Mouse (Mus musculus) liver, embryonic 14.5 days (tissue): ENCODE data around the gene Uimc1. TPM values are rescaled to one million over a fixed set of nuclear protein-coding genes. Genes with fewer than 3 reads are reported as not detected.
A peak's percentile ranks its signal among the peaks of the same experiment; 100 is the strongest.

Experiments
- ATAC-seq: fragments of 200-750 bp; cut with Nextera tagmentation; 2 replicates; pipeline ENCODE4 v1.8.0; 2017; ENCODE audit warnings: moderate number of reproducible peaks, mild to moderate bottlenecking, moderate library complexity; ENCODE audit not compliant: insufficient read depth
- DNase-seq, 3 experiments: peaks; one replicate each; pipeline ENCODE4 v3.0.0-alpha.2; 2012 to 2013; ENCODE audit warnings: low read depth in 3 of 3, low spot score in 3 of 3
- H3K27ac ChIP-seq: fragments of 300-500 bp; sonication (generic); 2 replicates; pipeline ENCODE4 v1.5.1; 2014; ENCODE audit warnings: moderate library complexity, mild to moderate bottlenecking, control low read depth, inconsistent platforms
- H3K27me3 ChIP-seq: fragments of 300-500 bp; sonication (generic); 2 replicates; pipeline ENCODE4 v1.6.1; 2014; ENCODE audit warnings: mild to moderate bottlenecking, low read length, moderate library complexity; ENCODE audit not compliant: control insufficient read depth, insufficient read depth
- H3K36me3 ChIP-seq: fragments of 300-500 bp; sonication (generic); replicated peaks from 2 replicates; pipeline ENCODE4 v1.6.1; 2014; ENCODE audit warnings: low read depth; ENCODE audit not compliant: control insufficient read depth, insufficient read depth
- H3K4me1 ChIP-seq, 2 experiments: fragments of 200-500 bp in 1 of 2; fragments of 300-500 bp in 1 of 2; sonication (generic) in 1 of 2; replicated peaks; 2 replicates each; pipeline ENCODE4 v1.6.1; 2012 to 2014; ENCODE audit warnings: antibody characterized with exemption in 1 of 2, inconsistent platforms in 1 of 2, low read length in 1 of 2; ENCODE audit not compliant: control insufficient read depth in 2 of 2, insufficient read depth in 2 of 2
- H3K4me2 ChIP-seq: fragments of 300-500 bp; sonication (generic); 2 replicates; pipeline ENCODE4 v1.6.1; 2014; ENCODE audit warnings: low read depth, mild to moderate bottlenecking, control low read depth, moderate library complexity
- H3K4me3 ChIP-seq, 2 experiments: fragments of 200-500 bp in 1 of 2; fragments of 300-500 bp in 1 of 2; sonication (generic) in 1 of 2; 2 replicates each; pipeline ENCODE4 v1.5.1; 2012 to 2014; ENCODE audit warnings: low read depth in 2 of 2, low read length in 2 of 2, mild to moderate bottlenecking in 2 of 2, control low read depth in 1 of 2, inconsistent platforms in 1 of 2, moderate library complexity in 1 of 2; ENCODE audit not compliant: insufficient read depth in 1 of 2
- H3K9ac ChIP-seq: fragments of 300-500 bp; sonication (generic); replicated peaks from 2 replicates; pipeline ENCODE4 v1.6.1; 2014; ENCODE audit warnings: mild to moderate bottlenecking, control low read depth, moderate library complexity
- H3K9me3 ChIP-seq: fragments of 300-500 bp; sonication (generic); 2 replicates; pipeline ENCODE4 v1.6.1; 2016; ENCODE audit warnings: low read length, mixed read lengths; ENCODE audit not compliant: control insufficient read depth
- CTCF ChIP-seq: IDR thresholded peaks from 2 replicates; pipeline ENCODE4 v1.5.1; 2016; ENCODE audit warnings: antibody characterized with exemption, low read depth, control low read depth
- EP300 ChIP-seq: IDR thresholded peaks from 2 replicates; pipeline ENCODE4 v1.6.1; 2016; ENCODE audit warnings: antibody characterized with exemption, low read depth
- WGBS: fragments of 180-500 bp; shearing (Covaris S2); extraction: QIAGEN DNeasy Blood & Tissue Kit; methylation state at CpG from one replicate; pipeline ENCODE4 v1.1.7; 2014; ENCODE audit not compliant: insufficient replicate concordance; 5-methylcytosine and 5-hydroxymethylcytosine counted together
- polyA plus RNA-seq, 2 experiments: library from polyadenylated mRNA; depleted of rRNA in 1 of 2; stranded (reverse) in 1 of 2; unstranded in 1 of 2; fragments of >200 nt; fragmentation: Nextera tagmentation in 1 of 2; extraction: Ambion mirVana in 1 of 2; gene quantifications; 2 replicates each; pipeline versions ENCODE4 v1.2.1 to v1.2.3; 2012 to 2014

Gene Uimc1
- polyA plus RNA-seq, 2 experiments = 12.5 to 16.0 TPM

DNA sequence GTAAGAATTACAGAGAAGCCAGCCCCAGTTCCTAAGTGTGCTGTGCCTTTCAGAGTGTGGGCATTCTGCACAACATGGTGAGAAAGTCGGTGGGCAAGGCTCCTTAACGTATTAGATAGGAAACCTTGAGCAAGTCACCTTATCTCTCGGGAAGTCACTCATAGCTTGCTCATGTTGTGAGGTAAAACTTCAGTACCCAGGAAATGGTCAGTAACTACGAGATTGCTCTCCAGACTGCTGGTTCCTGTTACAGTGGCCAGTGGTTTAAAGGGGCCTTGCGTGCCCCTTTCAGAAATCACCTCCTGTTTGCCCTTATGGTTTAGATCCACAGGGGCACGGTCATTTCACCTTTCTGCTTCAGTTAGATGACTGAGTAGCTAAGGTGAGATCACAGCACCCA, 14.3 kb upstream of the Uimc1 start:
- H3K36me3 ChIP-seq = peaks cover 30% of the 10 kb centered on the region
- no peaks in the 10 kb centered on the region for H3K9me3 ChIP-seq
- ATAC-seq (no peak), DNase-seq (no peak)
- H3K27ac ChIP-seq = no peak overlapping the region
- TF ChIP-seq EP300 (no peak), CTCF (no peak)
- no peak overlapping the region for H3K9ac ChIP-seq
- H3K27me3 ChIP-seq = no peaks in the 10 kb centered on the region
- no peak overlapping the region for H3K4me3 ChIP-seq
- no peaks in the 10 kb centered on the region for H3K4me1 ChIP-seq
- 45% methylated on average over 6 of the region's 6 CpGs for WGBS
- no peak overlapping the region for H3K4me2 ChIP-seq

- no peak for ATAC-seq
- Histone ChIP-seq H3K4me1 (peaks cover 12 to 16% of the 10 kb centered on the region in 2 experiments; a peak in 3 of 4 replicates), H3K27me3 (no peaks in the 10 kb centered on the region), H3K27ac (no peak overlapping the region), H3K4me3 (no peak overlapping the region), H3K36me3 (peaks cover 14% of the 10 kb centered on the region), H3K4me2 (no peak overlapping the region), H3K9ac (no peak overlapping the region), H3K9me3 (no peaks in the 10 kb centered on the region)
- no peak for DNase-seq
- TF ChIP-seq CTCF (no peak), EP300 (no peak)
- WGBS = 83% methylated on average over 8 of the region's 8 CpGs
Measured at GRCm38 (mm10) chr13:55107694-55108093, 7.6 kb upstream of the Uimc1 start.

GRCm38 (mm10) chr13:55107116-55107515, 7.0 kb upstream of the Uimc1 start:
- peak overlapping the region; percentile 88 for H3K4me2 ChIP-seq
- H3K27me3 ChIP-seq = no peaks in the 10 kb centered on the region
- DNase-seq (no peak), ATAC-seq (no peak)
- H3K9me3 ChIP-seq = no peaks in the 10 kb centered on the region
- TF ChIP-seq EP300 (no peak), CTCF (no peak)
- peaks cover 11% of the 10 kb centered on the region for H3K36me3 ChIP-seq
- 73% methylated on average over 4 of the region's 4 CpGs for WGBS
- peak overlapping the region; percentile 81 for H3K9ac ChIP-seq
- H3K27ac ChIP-seq = no peak overlapping the region
- peak overlapping the region in 1 of 2 experiments; percentile 77; a peak in 1 of 4 replicates for H3K4me3 ChIP-seq
- H3K4me1 ChIP-seq = peaks cover 12 to 16% of the 10 kb centered on the region in 2 experiments; a peak in 3 of 4 replicates

DNA sequence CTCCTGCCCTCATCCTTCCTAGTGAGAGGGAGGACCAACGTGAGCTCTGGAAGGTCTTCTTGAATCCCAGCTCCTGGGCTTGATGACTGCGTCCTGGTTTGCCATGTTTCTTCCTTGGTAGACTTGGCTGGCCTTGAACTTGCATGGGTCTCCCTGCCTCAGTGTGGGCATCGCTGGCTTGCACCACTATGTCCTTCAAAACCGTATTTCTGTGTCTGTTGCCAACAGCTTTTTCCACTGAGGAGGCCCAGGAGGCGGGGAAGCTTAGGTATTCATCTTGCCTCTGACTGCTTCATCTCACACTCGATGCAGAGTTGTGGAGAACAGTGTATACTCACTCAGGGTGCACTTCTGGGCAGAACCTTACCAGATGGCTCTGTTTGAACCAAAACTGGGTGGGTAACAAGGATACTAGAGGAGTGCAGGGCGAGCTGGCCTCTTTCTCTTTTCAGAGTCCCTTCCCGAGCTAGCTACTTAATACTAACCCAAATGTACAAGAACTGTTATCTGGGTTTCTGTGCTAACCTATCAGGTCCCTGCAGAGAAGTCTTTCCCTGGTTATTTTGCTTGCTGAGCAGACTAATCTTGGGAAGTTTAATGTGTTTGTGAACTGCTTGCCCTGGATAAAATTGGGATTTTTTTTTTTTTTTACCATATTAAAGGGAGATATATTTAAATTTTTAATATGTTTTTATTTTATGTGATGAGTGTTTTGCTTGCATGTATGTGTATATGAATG, 6.0 kb upstream of the Uimc1 start:
- Histone ChIP-seq H3K9me3 (no peaks in the 10 kb centered on the region), H3K4me1 (peaks cover 12 to 16% of the 10 kb centered on the region in 2 experiments; a peak in 3 of 4 replicates), H3K9ac (peak overlapping the region; percentile 81), H3K27ac (peak overlapping the region; percentile 45), H3K36me3 (peaks cover 11% of the 10 kb centered on the region), H3K4me3 (peak overlapping the region; percentile 77 to 96), H3K4me2 (peak overlapping the region; percentile 88), H3K27me3 (no peaks in the 10 kb centered on the region)
- peak in 2 of 3 experiments; percentile 23 for DNase-seq
- peak; percentile 7; the same call in 1 of the 2 replicates for ATAC-seq
- TF ChIP-seq CTCF (no peak), EP300 (no peak)
- 9% methylated on average over 8 of the region's 8 CpGs for WGBS

GRCm38 (mm10) chr13:55105045-55105952, 5.2 kb upstream of the Uimc1 start, which contains the start of gene Zfp346:
Gene Zfp346 (plus strand): TSS chr13:55105311.
- Histone ChIP-seq H3K27me3 (no peaks in the 10 kb centered on the region), H3K36me3 (peaks cover 11% of the 10 kb centered on the region), H3K9ac (peak within 1 kb of the TSS; percentile 81), H3K27ac (peak within 1 kb of the TSS; percentile 63), H3K4me2 (peak within 1 kb of the TSS; percentile 88), H3K4me3 (peak within 1 kb of the TSS; percentile 77 to 96), H3K9me3 (no peaks in the 10 kb centered on the region), H3K4me1 (peaks cover 13 to 16% of the 10 kb centered on the region in 2 experiments)
- DNase-seq (peak; percentile 92 to 94 (median 93)), ATAC-seq (peak; percentile 88)
- WGBS = under 1% methylated on average over 65 of the region's 66 CpGs
- TF ChIP-seq CTCF (peak; percentile 64), EP300 (no peak)
